Mouse (Mus musculus) E14TG2a.4 (cell line): ENCODE results near the gene Zbtb7a.

ENCODE experiments used
- CTCF ChIP-seq: conservative IDR thresholded peaks from 2 replicates; pipeline ENCODE4 v1.5.1; 2014; ENCODE audit warnings: low read length
- NANOG ChIP-seq: IDR thresholded peaks from 2 replicates; pipeline ENCODE4 v1.6.1; 2014; ENCODE audit warnings: borderline replicate concordance, low read length, mixed read lengths

DNA sequence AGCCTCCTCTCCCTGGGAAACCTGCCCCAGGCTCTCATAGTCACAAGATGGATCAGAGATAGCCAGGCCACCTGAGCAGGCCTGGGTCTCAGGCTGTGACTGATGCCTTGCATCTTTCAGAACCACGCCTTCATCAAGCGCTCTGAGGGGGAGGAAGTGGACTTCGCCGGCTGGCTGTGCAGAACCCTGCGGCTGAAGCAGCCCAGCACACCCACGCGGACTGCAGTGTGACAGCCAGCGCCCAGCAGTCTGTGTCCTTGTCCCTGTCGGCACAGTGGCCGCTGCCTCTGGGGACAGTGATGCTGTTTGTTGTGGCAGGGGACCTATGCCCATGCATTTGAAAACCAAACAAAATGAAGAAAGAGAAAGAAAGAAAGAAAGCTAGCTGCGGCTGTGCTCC is 11.5 kb upstream of the Zbtb7a start:
- no peak for TF ChIP-seq NANOG
- no peak for TF ChIP-seq CTCF
